Mouse (Mus musculus) liver, adult 2 months (tissue): ENCODE results near the gene Samd5.

ENCODE experiments used
- CTCF ChIP-seq: fragments of 200-500 bp; IDR thresholded peaks from 2 replicates; pipeline ENCODE4 v1.5.1; 2011; ENCODE audit warnings: low read depth, low read length, control low read depth
- POLR2A ChIP-seq: fragments of 200-500 bp; IDR thresholded peaks from 2 replicates; pipeline ENCODE4 v1.6.1; 2011; ENCODE audit warnings: low read length, control low read depth; ENCODE audit not compliant: insufficient read depth; ENCODE audit errors: extremely low read depth

DNA sequence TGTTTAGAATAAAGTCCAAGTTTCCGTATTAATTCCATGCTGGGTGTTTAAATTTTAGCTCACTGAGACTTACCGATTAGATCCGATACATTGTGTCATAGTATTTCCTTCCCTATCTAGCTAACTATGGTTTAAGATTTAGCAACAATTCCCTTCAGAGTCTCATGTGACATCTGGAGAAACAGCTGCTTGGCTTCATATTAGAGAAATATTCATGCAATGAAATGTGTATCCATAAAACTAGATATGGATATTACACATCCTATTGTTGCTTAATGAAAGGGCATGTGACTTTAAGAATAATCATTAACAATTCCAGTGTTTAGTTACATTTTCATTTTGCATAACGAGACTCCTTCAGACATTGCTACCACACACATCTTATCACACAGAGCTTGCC lies 66.2 kb downstream of the Samd5 start:
- no peak for TF ChIP-seq POLR2A
- TF ChIP-seq CTCF = no peak
